Comparison of ENCODE assay signal across 12 mouse cellular contexts in genomic region chr10:42464805-42465204, GRCm38 (mm10). TPM values are rescaled to one million over a fixed set of nuclear protein-coding genes. Genes with fewer than 3 reads are reported as not detected.
A peak's percentile ranks its signal among the peaks of the same experiment; 100 is the strongest.
DNase-seq lines count a peak whose midpoint lies in the region; ATAC-seq and TF ChIP-seq lines count a peak whose summit lies in the region.
"Had no signal": no experiment of that assay in that cellular context is flagged by ENCODE, and none has a peak within 500 bp of the region (broad histone marks: within the 10 kb centered on the region; RNA-seq: fewer than 3 reads in every experiment).

No protein-coding gene starts in this region.

- in situ Hi-C loops in ES-E14 (cut with MboI; ENCODE audit: low sequenced_read_pairs in 2 of 2, unreplicated experiment in 2 of 2): no loop called here

- H3K79me2 ChIP-seq in heart, adult 2 months (replicated peaks; ENCODE audit: control insufficient read depth, insufficient read depth, low read length): peaks cover 2% of the 10 kb centered on the region
- H3K79me2 ChIP-seq in liver, adult 2 months (ENCODE audit: control insufficient read depth, insufficient read depth, low read length): no peaks in the 10 kb centered on the region; the same call in 1 of the 2 replicates

- H3K27ac ChIP-seq in heart, adult 2 months: peak overlapping the region; percentile 78
- H3K27ac ChIP-seq in liver, adult 2 months (replicated peaks; ENCODE audit: insufficient read depth, low read depth, low read length): peak overlapping the region; percentile 35; the same call in 1 of the 2 replicates
- no peak overlapping the region for H3K27ac ChIP-seq in liver, embryonic 11.5 days (ENCODE audit: low read depth, low read length)
- H3K27ac ChIP-seq in ES-E14 (ENCODE audit: insufficient read depth, low read depth, low read length, poor library complexity, severe bottlenecking): peak overlapping the region; percentile 63
- no peak overlapping the region for H3K27ac ChIP-seq in liver, embryonic 16.5 days (ENCODE audit: low read length)

- TF ChIP-seq CTCF in heart, adult 2 months (IDR thresholded peaks at IDR 0.05): no peak
- no peak for TF ChIP-seq CTCF in liver, adult 2 months (IDR thresholded peaks at IDR 0.05; ENCODE audit: low read depth, low read length)

- H3K36me3 ChIP-seq in heart, adult 2 months (ENCODE audit: control insufficient read depth, insufficient read depth, low read length): no peaks in the 10 kb centered on the region
- H3K36me3 ChIP-seq in liver, adult 2 months (ENCODE audit: control insufficient read depth, insufficient read depth, low read length): no peaks in the 10 kb centered on the region
- H3K36me3 ChIP-seq in liver, embryonic 11.5 days (ENCODE audit: control insufficient read depth, insufficient read depth, low read length): no peaks in the 10 kb centered on the region; the same call in 1 of the 2 replicates
- H3K36me3 ChIP-seq in ES-E14 (ENCODE audit: control insufficient read depth, insufficient read depth, low read length, poor library complexity, severe bottlenecking): peaks cover under 1% of the 10 kb centered on the region; the same call in 1 of the 2 replicates
- H3K36me3 ChIP-seq in liver, embryonic 16.5 days (ENCODE audit: control insufficient read depth, insufficient read depth): no peaks in the 10 kb centered on the region; the same call in 1 of the 2 replicates

- no peak for TF ChIP-seq POLR2A in heart, adult 2 months (IDR thresholded peaks at IDR 0.05; ENCODE audit: insufficient read depth, low read depth, low read length)
- TF ChIP-seq POLR2A in liver, adult 2 months (IDR thresholded peaks at IDR 0.05; ENCODE audit: extremely low read depth, insufficient read depth, low read length): no peak

- intact Hi-C loops in heart, adult 2 months (cut with DNase I): no loop called here
- intact Hi-C loops in heart, postnatal 14 days (cut with DNase I): no loop called here

- no peaks in the 10 kb centered on the region for H3K9me3 ChIP-seq in liver, embryonic 11.5 days (ENCODE audit: control insufficient read depth, low read length)
- no peaks in the 10 kb centered on the region for H3K9me3 ChIP-seq in ES-E14 (ENCODE audit: control insufficient read depth, insufficient read depth, low read depth, low read length)
- H3K9me3 ChIP-seq in liver, embryonic 16.5 days (replicated peaks; ENCODE audit: control insufficient read depth, low read length): no peaks in the 10 kb centered on the region

- H3K4me1 ChIP-seq in heart, adult 2 months (ENCODE audit: control insufficient read depth, insufficient read depth, low read length): peaks cover 6% of the 10 kb centered on the region
- H3K4me1 ChIP-seq in liver, adult 2 months (ENCODE audit: control insufficient read depth, insufficient read depth, low read length): no peaks in the 10 kb centered on the region
- peaks cover 8% of the 10 kb centered on the region for H3K4me1 ChIP-seq in liver, embryonic 11.5 days (replicated peaks; ENCODE audit: control insufficient read depth, insufficient read depth, low read length)
- H3K4me1 ChIP-seq in ES-E14 (ENCODE audit: control insufficient read depth in 2 of 2, insufficient read depth in 2 of 2, low read length in 2 of 2, poor library complexity in 1 of 2): peaks cover 6 to 12% of the 10 kb centered on the region in 2 experiments; a peak in 2 of 4 replicates
- peaks cover 4% of the 10 kb centered on the region for H3K4me1 ChIP-seq in liver, embryonic 16.5 days (ENCODE audit: control insufficient read depth, low read depth, low read length)

- ATAC-seq in liver, embryonic 11.5 days (replicated peaks; ENCODE audit: low FRiP score): no peak
- ATAC-seq in liver, embryonic 16.5 days (ENCODE audit: low read depth): peak; percentile 37; the same call in 1 of the 2 replicates
- ATAC-seq in frontal cortex, adult (ENCODE audit: low TSS enrichment): no peak
- ATAC-seq: inflammation-experienced regulatory T-cells, adult 6 months had no signal

- WGBS in heart, adult 2 months: 77% methylated on average over 14 of the region's 14 CpGs
- WGBS in liver, adult 2 months: 88% methylated on average over 14 of the region's 14 CpGs
- WGBS in liver, embryonic 11.5 days: 68% methylated on average over 14 of the region's 14 CpGs
- 64% methylated on average over 14 of the region's 14 CpGs for WGBS in liver, embryonic 16.5 days (ENCODE audit: insufficient replicate concordance)

- H3K4me3 ChIP-seq in heart, adult 2 months: no peak overlapping the region
- no peak overlapping the region for H3K4me3 ChIP-seq in liver, adult 2 months (ENCODE audit: insufficient read depth, low read depth, low read length)
- no peak overlapping the region for H3K4me3 ChIP-seq in liver, embryonic 11.5 days (ENCODE audit: low read depth, low read length)
- peak overlapping the region; percentile 29 to 50; a peak in 3 of 4 replicates for H3K4me3 ChIP-seq in ES-E14 (ENCODE audit: insufficient read depth in 1 of 2, low read depth in 1 of 2, low read length in 2 of 2, poor library complexity in 1 of 2, severe bottlenecking in 1 of 2)
- no peak overlapping the region for H3K4me3 ChIP-seq in liver, embryonic 16.5 days (ENCODE audit: low read depth, low read length)

- no peak overlapping the region for H3K4me2 ChIP-seq in liver, embryonic 11.5 days
- no peak overlapping the region for H3K4me2 ChIP-seq in liver, embryonic 16.5 days (ENCODE audit: low read depth, low read length)

- no peak for TF ChIP-seq EP300 in heart, adult 2 months (IDR thresholded peaks at IDR 0.05; ENCODE audit: insufficient read depth, low read depth, low read length)

- no peaks in the 10 kb centered on the region for H3K27me3 ChIP-seq in heart, adult 2 months (ENCODE audit: control insufficient read depth, insufficient read depth, low read length)
- H3K27me3 ChIP-seq in liver, adult 2 months (ENCODE audit: control insufficient read depth, insufficient read depth, low read length): no peaks in the 10 kb centered on the region
- no peaks in the 10 kb centered on the region for H3K27me3 ChIP-seq in liver, embryonic 11.5 days (replicated peaks; ENCODE audit: control insufficient read depth, insufficient read depth, low read length)
- no peaks in the 10 kb centered on the region for H3K27me3 ChIP-seq in liver, embryonic 16.5 days (ENCODE audit: control insufficient read depth, insufficient read depth, low read depth, low read length)

- H3K9ac ChIP-seq in heart, adult 2 months (ENCODE audit: low read depth, low read length): no peak overlapping the region
- no peak overlapping the region for H3K9ac ChIP-seq in liver, adult 2 months (ENCODE audit: low read depth, low read length)
- no peak overlapping the region for H3K9ac ChIP-seq in liver, embryonic 11.5 days (ENCODE audit: low read depth, low read length)
- peak overlapping the region; percentile 26; the same call in 1 of the 2 replicates for H3K9ac ChIP-seq in ES-E14 (ENCODE audit: insufficient read depth, low read depth, low read length, poor library complexity, severe bottlenecking)
- no peak overlapping the region for H3K9ac ChIP-seq in liver, embryonic 16.5 days (ENCODE audit: low read depth, low read length)

- no peak for DNase-seq in heart, adult 2 months
- no peak for DNase-seq in heart, postnatal 14 days
- no peak for DNase-seq in liver, adult 2 months (ENCODE audit: extremely low read depth, low read depth, low spot score)
- DNase-seq in liver, embryonic 11.5 days (ENCODE audit: low spot score): no peak
- DNase-seq in ES-E14 (ENCODE audit: low read depth, low spot score): peak; percentile 66
- DNase-seq: adrenal gland, adult 8-10 months; cerebellum, postnatal 36 days; layer of hippocampus, postnatal 36 days; right cerebral cortex, postnatal 14 days had no signal

TF ChIP-seq in ES-E14, 5 proteins besides CTCF, POLR2A, EP300 and RAD21:
- TF ChIP-seq ZC3H11A (IDR thresholded peaks at IDR 0.05; ENCODE audit: borderline replicate concordance, low read depth, low read length) (no peak), ZNF384 (IDR thresholded peaks at IDR 0.05; ENCODE audit: low read depth, low read length) (no peak), CHD2 (IDR thresholded peaks at IDR 0.05; ENCODE audit: low read depth, low read length) (no peak), HCFC1 (IDR thresholded peaks at IDR 0.05; ENCODE audit: borderline replicate concordance, insufficient read depth, low read length) (no peak), MAFK (IDR thresholded peaks at IDR 0.05; ENCODE audit: insufficient read depth, low read depth, low read length) (no peak)

RNA-seq across cellular contexts. Expression of gene Afg1l, which starts 13.6 kb away (rescaled TPM):
- total RNA-seq in heart, adult 2 months (2021): 10 to 100 TPM; 28.6 to 31.3 TPM
- 22.3 and 36.8 TPM in 2 replicates for polyA plus RNA-seq in heart, adult 2 months (2012; rRNA removed)
- total RNA-seq in heart, postnatal 14 days (2021): 10 to 100 TPM; 31.8 to 31.9 TPM
- total RNA-seq in liver, adult 2 months (2014; rRNA removed): 9.3 and 10.2 TPM in 2 replicates
- 3.3 and 4.2 TPM in 2 replicates for polyA plus RNA-seq in liver, adult 2 months (2012; rRNA removed)
- 5.0 TPM in 2 replicates for polyA plus RNA-seq in liver, embryonic 11.5 days (2014; fragmentation: Nextera tagmentation; extraction: Ambion mirVana)
- 7.7 and 8.6 TPM in 2 replicates for total RNA-seq in ES-E14 (2012; rRNA removed)
- polyA plus RNA-seq in liver, embryonic 16.5 days (2015; fragmentation: Nextera tagmentation; extraction: Ambion mirVana): 2.7 and 2.9 TPM in 2 replicates

RNA-seq across cellular contexts. Expression of gene Snx3, which starts 37.0 kb away (rescaled TPM):
- 100 to 1,000 TPM; 164 to 179 TPM for total RNA-seq in heart, adult 2 months (2021)
- 258 and 403 TPM in 2 replicates for polyA plus RNA-seq in heart, adult 2 months (2012; rRNA removed)
- total RNA-seq in heart, postnatal 14 days (2021): 100 to 1,000 TPM; 169 to 184 TPM
- total RNA-seq in liver, adult 2 months (2014; rRNA removed): 26.9 and 31.7 TPM in 2 replicates
- 146 and 169 TPM in 2 replicates for polyA plus RNA-seq in liver, adult 2 months (2012; rRNA removed)
- polyA plus RNA-seq in liver, embryonic 11.5 days (2014; fragmentation: Nextera tagmentation; extraction: Ambion mirVana): 355 and 358 TPM in 2 replicates
- total RNA-seq in ES-E14 (2012; rRNA removed): 57.7 and 82.9 TPM in 2 replicates
- 249 TPM in 2 replicates for polyA plus RNA-seq in liver, embryonic 16.5 days (2015; fragmentation: Nextera tagmentation; extraction: Ambion mirVana)

Comparison
In these comparisons a context has a peak if more than half of its experiments do, and no peak if none do; other contexts are left out.
1. H3K27ac ChIP-seq: peak in heart, adult 2 months (single experiment), liver, adult 2 months (single experiment) and ES-E14 (single experiment); none in liver, embryonic 11.5 days (single experiment) and liver, embryonic 16.5 days (single experiment).
2. H3K4me3 ChIP-seq: peak in ES-E14 (2 of 2); none in heart, adult 2 months (single experiment), liver, adult 2 months (single experiment), liver, embryonic 11.5 days (single experiment) and liver, embryonic 16.5 days (single experiment).